Mouse (Mus musculus): Measurements from ENCODE around the gene Trmt1.

DNA sequence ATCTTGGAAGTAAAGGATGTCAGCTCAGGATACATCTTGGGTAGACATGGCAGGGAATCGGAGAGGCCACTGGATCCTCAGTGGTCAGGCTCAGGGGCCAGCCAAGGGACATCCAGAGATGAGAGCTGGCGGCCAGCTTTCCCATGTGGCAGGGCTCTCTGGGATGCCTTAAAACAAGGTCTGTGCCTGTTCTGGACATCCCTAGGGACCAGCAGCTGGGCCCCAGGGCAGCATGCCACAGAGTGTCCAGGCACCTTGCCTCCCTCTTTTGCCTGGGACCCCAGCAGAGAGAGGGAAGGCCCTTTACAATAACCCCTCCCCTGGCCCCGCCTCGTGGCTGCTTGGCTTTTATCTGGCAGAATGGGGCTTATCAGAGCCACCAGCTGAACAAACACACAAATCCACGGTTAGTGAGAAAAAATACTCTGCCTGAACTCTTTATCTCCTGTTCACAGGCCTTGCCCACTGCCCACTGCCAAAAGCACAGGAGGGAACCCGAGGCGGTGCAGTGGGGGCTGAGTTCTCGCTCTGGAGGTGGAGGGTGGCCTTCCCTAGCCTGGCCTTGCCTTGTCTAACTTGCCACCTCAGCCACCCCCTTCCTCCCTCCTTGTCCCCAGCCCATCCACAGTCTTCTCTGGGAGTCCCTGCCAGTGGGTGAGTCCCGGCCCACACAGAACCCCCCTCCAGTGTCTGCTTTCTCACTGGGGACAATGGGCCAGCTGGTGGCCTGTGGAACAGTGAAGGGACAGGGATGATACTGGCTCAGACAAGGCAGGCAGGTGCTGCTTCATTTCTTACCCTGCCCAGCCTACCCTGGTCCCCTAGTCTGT is 44.6 kb downstream of the Trmt1 start:
- TF ChIP-seq CTCF (IDR thresholded peaks at IDR 0.05; ENCODE audit: extremely low read depth, insufficient read depth, low read length) = no peak
- no peak for TF ChIP-seq POLR2A (IDR thresholded peaks at IDR 0.05; ENCODE audit: extremely low read depth, insufficient read depth, low read length)
